Mouse (Mus musculus) testis, postnatal 10 days (tissue): Measurements from ENCODE around the gene Fbxw2.
"Not testable (repeated sequence)": the region's sequence is repeated elsewhere in the genome, so short reads cannot be mapped to it uniquely, and the experiment has no call there.

Source experiments
- DNase-seq: peaks from one replicate; pipeline ENCODE4 v3.0.0; 2021; ENCODE audit warnings: low spot score

The Fbxw2 gene

GRCm38 (mm10) chr2:34810775-34811174 is 15.3 kb downstream of the Fbxw2 start:
- DNase-seq = no peak

- DNase-seq = no peak
Observed at GRCm38 (mm10) chr2:34809568-34809967, 16.5 kb downstream of the Fbxw2 start.

DNA sequence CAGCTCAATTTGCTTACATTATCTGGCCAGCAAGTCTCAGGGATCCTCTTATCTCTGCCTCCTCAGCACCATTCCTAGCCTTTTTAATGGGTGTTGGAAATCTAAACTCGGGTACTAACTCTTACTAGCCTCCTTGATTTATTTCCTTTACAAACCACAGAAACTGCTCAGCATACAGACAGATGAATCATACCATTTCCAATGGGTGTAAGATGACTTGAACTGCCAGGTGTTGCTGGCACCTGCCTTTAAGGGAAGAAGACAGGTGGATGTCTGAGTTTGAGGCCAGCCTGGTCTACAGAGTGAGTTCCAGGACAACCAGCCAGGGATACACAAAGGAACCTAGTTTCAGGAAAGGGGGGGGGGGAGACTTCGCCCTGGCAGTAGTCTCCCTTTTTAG is 18.1 kb downstream of the Fbxw2 start:
- no peak for DNase-seq

DNA sequence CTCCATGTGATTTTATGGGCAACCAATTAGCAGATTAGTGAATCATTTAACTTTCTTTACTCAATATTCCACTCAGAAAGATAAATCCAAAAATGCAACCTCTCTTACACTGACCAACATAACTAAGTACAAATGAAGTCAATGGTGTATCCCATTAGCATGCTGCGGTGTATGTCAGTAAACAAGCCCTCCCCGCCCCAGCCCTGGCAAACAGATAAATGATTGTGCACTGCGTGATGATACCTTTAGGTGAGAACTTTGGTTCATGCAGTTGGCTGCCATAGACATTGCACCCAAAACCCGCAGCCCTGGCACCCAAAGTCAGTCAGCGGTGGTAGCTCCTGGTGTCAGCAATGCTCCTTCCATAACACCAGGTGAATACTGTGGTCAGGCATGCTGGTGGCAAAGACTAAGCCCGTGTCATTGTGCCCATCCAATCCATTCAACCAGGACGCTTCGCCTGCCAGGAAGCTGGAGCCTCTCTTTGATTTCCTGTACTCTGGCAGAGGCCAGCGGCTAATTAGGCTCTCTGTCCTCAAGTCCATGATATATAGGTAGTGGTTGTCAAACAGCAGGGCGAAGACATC is 20.7 kb downstream of the Fbxw2 start:
- no peak for DNase-seq

GRCm38 (mm10) chr2:34804815-34805214 is 21.3 kb downstream of the Fbxw2 start:
- DNase-seq = no peak

DNA sequence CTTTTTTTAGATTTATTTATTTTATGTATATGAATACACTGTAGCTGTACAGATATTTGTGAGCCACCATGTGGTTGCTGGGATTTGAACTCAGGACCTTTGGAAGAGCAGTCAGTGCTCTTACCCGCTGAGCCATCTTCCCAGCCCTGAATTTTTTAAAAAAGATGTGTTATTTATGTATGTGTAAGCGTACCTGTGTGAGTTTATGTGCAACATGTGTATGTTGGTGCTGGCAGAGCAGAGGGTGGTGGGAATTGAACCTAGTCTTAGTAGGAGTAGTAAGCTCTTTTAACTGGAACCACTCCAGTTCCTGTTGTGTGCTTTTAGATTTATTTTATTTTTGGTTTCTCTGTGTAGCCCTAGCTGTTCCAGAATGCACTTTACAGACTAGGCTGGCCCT is 21.9 kb downstream of the Fbxw2 start:
- no peak for DNase-seq

- DNase-seq = no peak
Observed at GRCm38 (mm10) chr2:34803746-34804145, 22.4 kb downstream of the Fbxw2 start.

- peak; percentile 54 for DNase-seq
Observed at GRCm38 (mm10) chr2:34802565-34803245, 23.4 kb downstream of the Fbxw2 start.

- DNase-seq = peak; percentile 95
Observed at GRCm38 (mm10) chr2:34801516-34802482, 24.3 kb downstream of the Fbxw2 start.

DNA sequence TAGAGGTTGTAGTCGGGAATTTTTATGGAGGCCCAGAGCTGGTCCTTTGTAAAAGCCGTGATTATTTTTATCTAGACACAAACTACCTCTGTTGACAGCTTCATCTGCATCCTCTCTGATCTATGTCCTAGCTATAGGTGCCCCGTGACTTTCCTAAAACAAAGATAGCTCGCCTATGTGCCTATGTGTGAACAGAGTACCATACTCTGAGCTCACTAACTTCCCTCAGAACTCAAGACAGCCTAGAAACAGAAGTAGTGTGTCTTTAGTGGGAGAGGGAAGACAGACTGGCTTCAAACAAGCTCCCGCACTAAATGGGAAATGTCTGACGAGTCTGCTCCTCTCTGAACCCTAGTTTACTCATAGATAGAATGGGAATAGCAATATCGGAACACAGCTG is 25.7 kb downstream of the Fbxw2 start:
- no peak for DNase-seq

- DNase-seq = peak; percentile 92
Observed at GRCm38 (mm10) chr2:34799357-34800256, 26.5 kb downstream of the Fbxw2 start, which contains the start of gene Rabepk. Rabepk (minus strand) TSS chr2:34799912.

GRCm38 (mm10) chr2:34795426-34795825 is 30.7 kb downstream of the Fbxw2 start:
- no peak for DNase-seq

- no peak for DNase-seq
Observed at GRCm38 (mm10) chr2:34794511-34794910, 31.6 kb downstream of the Fbxw2 start.

DNA sequence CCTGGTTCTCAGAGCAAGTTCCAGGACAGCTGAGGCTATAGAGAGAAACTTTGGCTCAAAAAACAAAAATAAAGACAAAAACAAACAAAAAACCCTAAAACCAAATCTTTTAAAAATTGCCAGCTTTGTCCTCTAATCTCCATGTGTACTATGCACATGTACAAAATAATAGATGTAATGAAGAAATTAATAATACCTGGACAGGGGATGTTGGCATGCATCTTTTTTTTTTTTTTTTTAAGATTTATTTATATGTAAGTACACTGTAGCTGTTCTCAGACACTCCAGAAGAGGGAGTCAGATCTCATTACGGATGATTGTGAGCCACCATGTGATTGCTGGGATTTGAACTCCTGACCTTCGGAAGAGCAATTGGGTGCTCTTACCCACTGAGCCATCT is 33.6 kb downstream of the Fbxw2 start:
- not testable (repeated sequence) for DNase-seq

DNA sequence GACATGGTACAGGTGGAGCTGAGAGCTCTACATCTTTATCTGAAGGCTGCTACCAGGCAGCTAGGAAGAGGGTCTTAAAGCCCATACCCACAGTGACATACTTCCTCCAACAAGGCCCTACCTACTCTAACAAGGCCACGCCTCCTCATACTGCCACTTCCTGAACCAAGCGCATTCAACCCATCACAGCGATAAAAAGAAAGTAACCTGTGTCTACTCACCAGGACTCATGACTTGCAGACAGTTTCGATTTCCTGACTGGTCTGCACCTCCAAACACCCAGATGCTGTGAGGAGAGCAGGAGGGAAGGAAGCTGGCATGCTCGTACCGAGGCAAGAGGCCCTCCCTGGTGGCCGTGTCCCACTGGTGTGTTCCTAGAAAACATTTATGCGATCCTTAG is 35.8 kb downstream of the Fbxw2 start:
- DNase-seq = no peak

DNA sequence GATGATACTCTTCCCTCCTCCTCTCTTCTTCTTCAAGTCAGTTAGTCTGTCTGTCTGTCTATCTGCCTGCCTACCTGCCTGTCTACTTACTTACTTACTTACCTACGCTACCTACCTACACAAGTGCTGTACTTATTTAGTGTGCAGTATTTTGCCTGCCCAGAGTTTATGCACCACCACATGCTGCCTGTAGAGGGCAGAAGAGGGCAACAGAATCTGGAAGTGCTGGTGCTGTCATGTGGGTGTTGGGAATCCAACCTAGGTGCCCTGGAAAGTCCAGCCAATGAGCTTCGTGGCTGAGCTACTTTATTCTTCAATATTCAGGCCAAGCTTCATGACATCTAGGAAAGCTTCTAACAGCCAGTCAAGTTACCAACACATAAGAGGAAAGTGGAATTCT is 42.0 kb downstream of the Fbxw2 start:
- peak; percentile 52 for DNase-seq

DNA sequence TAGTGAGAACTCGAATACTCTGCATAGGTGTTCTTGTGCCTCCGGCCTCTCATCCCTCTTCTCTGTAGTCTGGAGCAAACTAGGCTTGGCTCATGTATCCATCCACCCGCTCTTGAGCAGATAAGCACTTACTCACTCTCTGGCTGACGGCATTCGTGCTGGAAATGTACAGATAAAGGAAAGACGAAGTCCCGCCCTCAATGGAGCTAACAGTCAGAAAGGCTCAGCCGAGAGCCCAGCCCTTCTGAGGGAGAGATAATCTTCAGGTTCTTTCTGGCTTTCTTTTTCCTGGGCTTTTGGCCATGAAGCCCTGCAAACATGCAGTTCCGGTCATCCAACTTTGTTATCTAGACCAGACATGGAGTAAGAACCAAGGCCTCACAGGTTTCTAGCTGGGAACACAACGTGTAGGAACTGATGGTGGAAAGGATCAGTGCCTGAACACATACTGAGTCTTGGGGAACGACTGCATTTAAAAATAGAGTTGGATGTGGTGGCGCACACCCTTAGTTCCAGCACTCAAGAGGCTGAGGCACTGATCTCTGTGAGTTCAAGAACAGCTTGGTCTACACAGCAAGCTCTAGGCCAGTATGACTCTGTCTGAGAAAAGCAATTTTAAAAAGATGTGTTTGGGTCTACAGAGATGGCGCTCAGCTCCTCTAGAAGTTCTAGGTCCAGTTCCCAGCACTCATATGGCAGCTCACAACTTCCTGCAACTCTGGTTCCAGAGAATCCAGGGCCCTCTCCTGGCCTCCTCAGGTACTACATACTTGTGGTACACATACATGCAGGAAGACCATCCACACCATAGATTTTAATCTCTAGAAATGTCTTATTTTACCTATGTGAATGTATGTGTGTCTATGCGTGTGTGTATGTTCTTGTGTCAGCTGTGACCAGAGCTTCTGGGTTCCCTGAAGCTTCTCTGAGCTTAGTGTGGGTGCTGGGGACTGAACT is 42.8 kb downstream of the Fbxw2 start:
- no peak for DNase-seq

- DNase-seq = no peak
Observed at GRCm38 (mm10) chr2:34777237-34777868, 48.8 kb downstream of the Fbxw2 start.

DNA sequence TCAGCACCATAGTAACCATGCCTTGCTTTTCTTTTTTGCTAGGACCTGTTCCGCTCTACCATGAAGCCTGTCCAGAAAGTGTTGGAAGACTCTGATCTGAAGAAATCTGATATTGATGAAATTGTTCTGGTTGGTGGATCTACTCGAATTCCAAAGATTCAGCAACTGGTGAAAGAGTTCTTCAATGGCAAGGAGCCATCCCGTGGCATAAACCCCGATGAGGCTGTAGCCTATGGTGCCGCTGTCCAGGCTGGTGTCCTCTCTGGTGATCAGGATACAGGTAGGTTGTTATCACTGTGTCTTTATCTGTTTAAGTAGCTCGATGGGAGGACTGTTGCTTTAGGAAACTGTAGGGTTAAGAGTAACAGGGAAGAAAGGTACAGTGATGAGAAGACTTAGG is 51.6 kb downstream of the Fbxw2 start:
- no peak for DNase-seq

GRCm38 (mm10) chr2:34773673-34774072 is 52.4 kb downstream of the Fbxw2 start:
- no peak for DNase-seq
